Mouse (Mus musculus) cerebellum, postnatal 4 days (tissue): Measurements from ENCODE around the gene Vsig10.

Experiments
- DNase-seq, 2 experiments: peaks; one replicate each; pipeline ENCODE4 v3.0.0; 2022; ENCODE audit warnings: low spot score in 2 of 2, mixed read lengths in 1 of 2

The Vsig10 gene

GRCm38 (mm10) chr5:117380199-117380598 lies 61.3 kb downstream of the Vsig10 start:
- DNase-seq = no peak

- no peak for DNase-seq
These were observed 62.9 kb downstream of the Vsig10 start for GRCm38 (mm10) chr5:117381785-117382184.

DNA sequence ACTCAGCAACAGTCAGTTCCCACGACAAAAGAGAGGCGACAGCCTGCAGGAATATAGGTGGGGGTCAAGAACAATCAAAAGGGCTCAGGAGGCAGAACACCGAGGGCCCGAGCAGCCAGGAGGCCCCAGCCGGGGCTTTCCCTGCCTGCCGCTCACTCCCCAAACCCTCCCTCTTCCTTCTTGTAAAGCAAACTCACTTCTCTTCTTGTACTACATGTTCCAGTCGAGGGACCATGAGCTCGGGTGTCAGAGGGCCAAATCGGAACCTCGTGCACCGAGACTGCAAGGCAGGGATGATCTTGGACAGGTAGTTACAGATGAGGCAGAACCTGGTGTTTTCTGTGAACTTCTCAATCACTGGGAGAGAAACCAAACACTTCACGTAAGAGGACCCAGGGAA lies 64.3 kb downstream of the Vsig10 start:
- no peak for DNase-seq

GRCm38 (mm10) chr5:117388296-117388751 lies 69.4 kb downstream of the Vsig10 start:
- DNase-seq = peak in 1 of 2 experiments; percentile 62

- peak; percentile 85 to 95 for DNase-seq
These were observed 70.0 kb downstream of the Vsig10 start, which contains the start of gene Rfc5 for GRCm38 (mm10) chr5:117388877-117389276. Gene Rfc5, minus strand, starts transcription at chr5:117389047.

DNA sequence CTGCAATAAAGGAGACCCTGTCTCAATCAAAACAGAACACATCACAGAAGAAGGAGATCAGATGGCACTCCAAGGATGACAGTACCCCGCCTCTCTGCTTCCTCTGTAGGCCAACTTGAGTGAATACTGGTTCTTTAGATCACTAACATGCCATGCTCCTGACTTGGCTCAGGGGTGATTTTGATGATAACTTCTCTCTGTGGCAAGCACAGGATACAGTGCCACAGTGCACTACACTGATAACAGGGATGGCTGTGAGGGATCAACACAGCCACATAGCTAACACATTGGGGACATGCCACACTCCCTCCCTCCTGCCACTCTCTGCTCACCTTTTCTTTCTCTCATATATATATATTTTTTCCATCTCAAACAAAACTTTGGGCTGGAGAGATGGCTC lies 72.0 kb downstream of the Vsig10 start:
- DNase-seq = no peak

GRCm38 (mm10) chr5:117395834-117396233 lies 77.0 kb downstream of the Vsig10 start:
- no peak for DNase-seq

DNA sequence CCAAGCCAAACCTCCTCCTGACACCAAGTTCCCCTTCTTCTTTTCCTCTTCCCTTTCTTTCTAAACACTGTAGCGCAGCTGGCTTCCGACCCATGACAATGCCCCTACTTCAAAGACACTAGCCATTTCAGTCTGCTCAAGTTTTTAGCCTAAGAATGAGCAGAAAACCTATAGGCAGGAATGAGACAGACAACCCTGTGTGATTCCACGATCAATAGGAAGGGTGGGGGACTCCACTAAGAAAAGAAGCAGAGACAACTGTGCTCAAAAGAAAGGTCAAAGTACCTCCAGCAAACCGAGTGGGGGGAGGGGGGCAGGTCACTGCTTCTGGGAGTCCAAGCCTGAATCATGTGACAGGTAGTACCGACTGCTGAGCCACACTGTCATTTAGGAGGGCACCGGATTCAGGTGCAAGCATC lies 77.7 kb downstream of the Vsig10 start:
- no peak for DNase-seq

- DNase-seq = no peak
These were observed 78.5 kb downstream of the Vsig10 start for GRCm38 (mm10) chr5:117397371-117397770.

- DNase-seq = no peak
These were observed 79.2 kb downstream of the Vsig10 start for GRCm38 (mm10) chr5:117398007-117398550.

DNA sequence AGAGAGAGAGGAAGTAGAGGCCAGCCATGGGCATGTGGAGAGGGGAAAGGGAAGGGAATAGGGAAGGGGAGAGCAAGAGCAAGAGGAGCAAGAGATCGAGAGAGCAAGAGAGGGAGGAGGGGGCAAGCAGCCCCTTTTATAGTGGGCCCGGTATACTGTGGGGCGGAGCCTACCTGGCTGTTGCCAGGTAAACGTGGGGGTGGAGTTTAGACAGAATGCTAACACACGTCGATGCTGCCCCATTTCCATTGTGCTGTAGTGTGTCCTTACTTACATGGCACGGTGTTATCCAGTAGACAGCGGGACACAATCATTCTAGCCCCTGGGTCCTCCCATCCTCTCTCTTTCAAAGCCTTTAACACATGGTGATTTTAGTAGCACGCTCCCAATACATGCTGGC lies 80.4 kb downstream of the Vsig10 start:
- no peak for DNase-seq

DNA sequence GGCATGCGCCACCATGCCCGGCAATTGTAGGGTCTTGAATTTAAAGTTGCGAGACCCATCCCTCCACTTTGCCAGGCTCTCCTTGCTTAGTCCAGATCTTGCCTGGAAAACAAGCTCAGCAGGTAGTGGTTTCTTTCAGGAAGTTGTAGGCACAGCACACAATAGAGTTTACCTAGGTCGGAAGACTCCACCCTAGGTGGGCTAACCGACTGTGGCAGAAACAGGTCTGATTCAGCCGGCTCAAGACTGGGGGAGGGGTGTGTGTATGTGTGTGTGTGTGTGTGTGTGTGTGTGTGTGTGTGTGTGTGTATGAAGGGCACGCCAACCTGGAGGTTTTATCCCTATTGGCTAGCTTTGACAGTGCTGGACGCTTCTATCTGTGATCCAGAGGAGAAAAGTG lies 84.7 kb downstream of the Vsig10 start:
- no peak for DNase-seq
